Mouse (Mus musculus) kidney, adult 2 months (tissue): ENCODE measurements around the gene Cyp4f13.

Source experiments
- CTCF ChIP-seq: fragments of 200-500 bp; conservative IDR thresholded peaks from 2 replicates; pipeline ENCODE4 v1.5.1; 2011; ENCODE audit warnings: low read depth, mild to moderate bottlenecking, control low read depth, low read length, moderate library complexity, mixed read lengths; ENCODE audit not compliant: insufficient read depth, insufficient read length
- POLR2A ChIP-seq: fragments of 200-500 bp; IDR thresholded peaks from one replicate; pipeline ENCODE4 v1.6.1; 2011; ENCODE audit warnings: low read depth, low read length, control low read depth

- TF ChIP-seq CTCF, result no peak
- no peak for TF ChIP-seq POLR2A
Measured at GRCm38 (mm10) chr17:32880320-32881218, 66.6 kb downstream of the Cyp4f13 start.
